Mouse (Mus musculus) G1E (cell line): ENCODE results near the gene Sap25.

Experiments used
- CTCF ChIP-seq: IDR thresholded peaks from 2 replicates; pipeline ENCODE4 v1.5.1; 2012; ENCODE audit warnings: low read depth, low read length, inconsistent platforms, mixed read lengths
- GATA1 ChIP-seq: IDR thresholded peaks from 2 replicates; pipeline ENCODE4 v1.6.1; 2012; ENCODE audit warnings: borderline replicate concordance, low read length, inconsistent platforms, mixed read lengths
- POLR2AphosphoS5 ChIP-seq: IDR thresholded peaks from 2 replicates; pipeline ENCODE4 v1.6.1; 2012; ENCODE audit warnings: low read depth, low read length, inconsistent platforms; ENCODE audit not compliant: insufficient replicate concordance
- TAL1 ChIP-seq: conservative IDR thresholded peaks from 2 replicates; pipeline ENCODE4 v1.6.1; 2012; ENCODE audit warnings: low read depth, low read length, inconsistent platforms, mixed read lengths

- no peak for TF ChIP-seq GATA1
- no peak for TF ChIP-seq TAL1
- no peak for TF ChIP-seq POLR2AphosphoS5
- TF ChIP-seq CTCF: no peak
Observed at GRCm38 (mm10) chr5:137629906-137630545, 11.1 kb upstream of the Sap25 start.
